Mouse (Mus musculus): ENCODE data around the gene Tradd. TPM values are rescaled to one million over a fixed set of nuclear protein-coding genes. Genes with fewer than 3 reads are reported as not detected.

Gene Tradd
- polyA plus RNA-seq, 1 experiment from 2014 or later = 35.5 TPM

- WGBS = 81% methylated on average over 5 of the region's 5 CpGs
- Histone ChIP-seq H3K27me3 (replicated peaks; ENCODE audit: insufficient read depth, low read length) (0 out of 2 replicates have a peak, but pooled peaks cover 4% of the 10 kb centered on the region), H3K4me3 (ENCODE audit: low read depth, low read length) (no peak overlapping the region), H3K27ac (ENCODE audit: low read length) (no peak overlapping the region), H3K9me3 (ENCODE audit: low read length) (no peaks in the 10 kb centered on the region), H3K4me2 (replicated peaks; ENCODE audit: low read depth, low read length) (no peak overlapping the region), H3K4me1 (ENCODE audit: insufficient read depth, low read depth, low read length) (peaks cover 12% of the 10 kb centered on the region), H3K9ac (replicated peaks; ENCODE audit: low read depth) (no peak overlapping the region), H3K36me3 (ENCODE audit: insufficient read depth, low read length) (no peaks in the 10 kb centered on the region)
- ATAC-seq (no peak), DNase-seq (ENCODE audit: low spot score) (no peak)
- TF ChIP-seq EP300 (IDR thresholded peaks at IDR 0.05) (no peak), CTCF (IDR thresholded peaks at IDR 0.05) (peak; percentile 27; the same call in 1 of the 2 replicates)
These were observed 23.8 kb upstream of the Tradd start for GRCm38 (mm10) chr8:105288231-105288630.

GRCm38 (mm10) chr8:105286907-105287306 lies 22.5 kb upstream of the Tradd start:
- ATAC-seq (no peak), DNase-seq (ENCODE audit: low spot score) (no peak)
- TF ChIP-seq CTCF (IDR thresholded peaks at IDR 0.05) = no peak
- TF ChIP-seq EP300 (IDR thresholded peaks at IDR 0.05) = no peak
- Histone ChIP-seq H3K27ac (ENCODE audit: low read length) (no peak overlapping the region), H3K36me3 (ENCODE audit: insufficient read depth, low read length) (no peaks in the 10 kb centered on the region), H3K27me3 (replicated peaks; ENCODE audit: insufficient read depth, low read length) (0 out of 2 replicates have a peak, but pooled peaks cover 4% of the 10 kb centered on the region), H3K4me2 (replicated peaks; ENCODE audit: low read depth, low read length) (no peak overlapping the region), H3K9me3 (ENCODE audit: low read length) (no peaks in the 10 kb centered on the region), H3K4me3 (ENCODE audit: low read depth, low read length) (no peak overlapping the region), H3K4me1 (ENCODE audit: insufficient read depth, low read depth, low read length) (peaks cover 12% of the 10 kb centered on the region), H3K9ac (replicated peaks; ENCODE audit: low read depth) (no peak overlapping the region)
- WGBS = 87% methylated on average over 4 of the region's 4 CpGs

DNA sequence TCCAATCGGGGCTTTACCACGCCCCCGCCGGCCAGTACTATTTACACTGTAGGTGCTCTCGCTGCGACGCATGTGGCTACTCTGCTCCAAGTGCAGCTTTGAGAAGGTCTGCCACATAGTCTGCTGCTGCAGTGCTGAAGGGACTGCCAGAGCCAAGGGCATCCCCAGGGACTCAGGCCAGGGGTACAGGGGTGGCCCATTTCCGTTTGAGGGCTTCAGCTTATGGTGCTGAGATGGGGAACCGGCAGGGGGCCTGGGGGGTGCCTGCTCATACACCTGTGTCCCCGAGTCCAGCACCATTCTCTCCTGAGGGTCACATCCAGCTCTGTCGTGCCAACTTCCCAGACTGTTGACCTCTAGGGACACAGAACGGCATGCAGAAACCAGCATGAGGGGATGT lies 21.1 kb upstream of the Tradd start:
- H3K4me2 ChIP-seq (replicated peaks; ENCODE audit: low read depth, low read length) = no peak overlapping the region
- H3K27me3 ChIP-seq (replicated peaks; ENCODE audit: insufficient read depth, low read length) = 0 out of 2 replicates have a peak, but pooled peaks cover 4% of the 10 kb centered on the region
- no peak overlapping the region for H3K27ac ChIP-seq (ENCODE audit: low read length)
- H3K4me1 ChIP-seq (ENCODE audit: insufficient read depth, low read depth, low read length) = peaks cover 10% of the 10 kb centered on the region
- ATAC-seq (no peak), DNase-seq (ENCODE audit: low spot score) (no peak)
- no peaks in the 10 kb centered on the region for H3K9me3 ChIP-seq (ENCODE audit: low read length)
- H3K9ac ChIP-seq (replicated peaks; ENCODE audit: low read depth) = no peak overlapping the region
- 43% methylated on average over 12 of the region's 12 CpGs for WGBS
- H3K36me3 ChIP-seq (ENCODE audit: insufficient read depth, low read length) = no peaks in the 10 kb centered on the region
- H3K4me3 ChIP-seq (ENCODE audit: low read depth, low read length) = no peak overlapping the region
- TF ChIP-seq CTCF (IDR thresholded peaks at IDR 0.05) (no peak), EP300 (IDR thresholded peaks at IDR 0.05) (no peak)

GRCm38 (mm10) chr8:105283074-105283473 lies 18.7 kb upstream of the Tradd start:
- peak; percentile 76 for ATAC-seq
- H3K27ac ChIP-seq (ENCODE audit: low read length) = no peak overlapping the region
- no peaks in the 10 kb centered on the region for H3K36me3 ChIP-seq (ENCODE audit: insufficient read depth, low read length)
- WGBS = 36% methylated on average over 23 of the region's 23 CpGs
- H3K4me3 ChIP-seq (ENCODE audit: low read depth, low read length) = no peak overlapping the region
- H3K4me1 ChIP-seq (ENCODE audit: insufficient read depth, low read depth, low read length) = no peaks in the 10 kb centered on the region; the same call in 1 of the 2 replicates
- peaks cover 10% of the 10 kb centered on the region; the same call in 1 of the 2 replicates for H3K27me3 ChIP-seq (replicated peaks; ENCODE audit: insufficient read depth, low read length)
- H3K9ac ChIP-seq (replicated peaks; ENCODE audit: low read depth) = no peak overlapping the region
- H3K4me2 ChIP-seq (replicated peaks; ENCODE audit: low read depth, low read length) = no peak overlapping the region
- DNase-seq (ENCODE audit: low spot score) = peak; percentile 88
- H3K9me3 ChIP-seq (ENCODE audit: low read length) = no peaks in the 10 kb centered on the region
- TF ChIP-seq CTCF (IDR thresholded peaks at IDR 0.05) (peak; percentile 99), EP300 (IDR thresholded peaks at IDR 0.05) (no peak)

- no peak for ATAC-seq
- H3K9me3 ChIP-seq (ENCODE audit: low read length) = no peaks in the 10 kb centered on the region
- no peak for DNase-seq (ENCODE audit: low spot score)
- H3K36me3 ChIP-seq (ENCODE audit: insufficient read depth, low read length) = no peaks in the 10 kb centered on the region
- no peak overlapping the region for H3K9ac ChIP-seq (replicated peaks; ENCODE audit: low read depth)
- no peak overlapping the region for H3K4me2 ChIP-seq (replicated peaks; ENCODE audit: low read depth, low read length)
- H3K4me1 ChIP-seq (ENCODE audit: insufficient read depth, low read depth, low read length) = no peaks in the 10 kb centered on the region; the same call in 1 of the 2 replicates
- peaks cover 11% of the 10 kb centered on the region; the same call in 1 of the 2 replicates for H3K27me3 ChIP-seq (replicated peaks; ENCODE audit: insufficient read depth, low read length)
- no peak overlapping the region for H3K4me3 ChIP-seq (ENCODE audit: low read depth, low read length)
- TF ChIP-seq EP300 (IDR thresholded peaks at IDR 0.05) = no peak
- no peak for TF ChIP-seq CTCF (IDR thresholded peaks at IDR 0.05)
- WGBS = 84% methylated on average over 4 of the region's 4 CpGs
- no peak overlapping the region for H3K27ac ChIP-seq (ENCODE audit: low read length)
These were observed 17.8 kb upstream of the Tradd start for GRCm38 (mm10) chr8:105282239-105282638.

- Histone ChIP-seq H3K9ac (replicated peaks; ENCODE audit: low read depth) (no peak overlapping the region), H3K27me3 (replicated peaks; ENCODE audit: insufficient read depth, low read length) (peaks cover 11% of the 10 kb centered on the region; the same call in 1 of the 2 replicates), H3K4me1 (ENCODE audit: insufficient read depth, low read depth, low read length) (no peaks in the 10 kb centered on the region; the same call in none of the 2 replicates), H3K36me3 (ENCODE audit: insufficient read depth, low read length) (no peaks in the 10 kb centered on the region), H3K9me3 (ENCODE audit: low read length) (no peaks in the 10 kb centered on the region), H3K27ac (ENCODE audit: low read length) (no peak overlapping the region), H3K4me2 (replicated peaks; ENCODE audit: low read depth, low read length) (no peak overlapping the region), H3K4me3 (ENCODE audit: low read depth, low read length) (no peak overlapping the region)
- ATAC-seq = peak; percentile 46; the same call in 1 of the 2 replicates
- TF ChIP-seq EP300 (IDR thresholded peaks at IDR 0.05) (no peak), CTCF (IDR thresholded peaks at IDR 0.05) (no peak)
- peak; percentile 56 for DNase-seq (ENCODE audit: low spot score)
- WGBS = 61% methylated on average over 12 of the region's 12 CpGs
These were observed 17.4 kb upstream of the Tradd start for GRCm38 (mm10) chr8:105281821-105282220.

All from lung, postnatal 0 days (tissue).